Mouse (Mus musculus) ES-E14 (cell line): ENCODE results near the gene Il22ra1.

Experiments
- CHD2 ChIP-seq: IDR thresholded peaks from 2 replicates; pipeline ENCODE4 v1.6.1; 2014; ENCODE audit warnings: mild to moderate bottlenecking, low read depth, low read length, inconsistent platforms
- MAFK ChIP-seq: IDR thresholded peaks from 2 replicates; pipeline ENCODE4 v1.6.1; 2014; ENCODE audit warnings: mild to moderate bottlenecking, low read depth, low read length, inconsistent platforms; ENCODE audit not compliant: insufficient read depth
- ZC3H11A ChIP-seq: IDR thresholded peaks from 2 replicates; pipeline ENCODE4 v1.6.1; 2012; ENCODE audit warnings: low read depth, mild to moderate bottlenecking, inconsistent platforms, low read length, borderline replicate concordance
- ZNF384 ChIP-seq: IDR thresholded peaks from 2 replicates; pipeline ENCODE4 v1.6.1; 2012; ENCODE audit warnings: low read depth, low read length, inconsistent platforms

GRCm38 (mm10) chr4:135683553-135683952, 44.4 kb upstream of the Il22ra1 start:
- TF ChIP-seq CHD2 (no peak), ZC3H11A (no peak), ZNF384 (no peak), MAFK (no peak)
